Mouse (Mus musculus) kidney, embryonic 15.5 days (tissue): ENCODE measurements around the gene Tox3. TPM values are rescaled to one million over a fixed set of nuclear protein-coding genes. Genes with fewer than 3 reads are reported as not detected.

Experiments used
- ATAC-seq: fragments of 200-750 bp; cut with Nextera tagmentation; replicated peaks from 2 replicates; pipeline ENCODE4 v1.8.0; 2017; ENCODE audit warnings: moderate TSS enrichment; ENCODE audit not compliant: low FRiP score
- H3K27ac ChIP-seq: fragments of 300-500 bp; sonication (generic); 2 replicates; pipeline ENCODE4 v1.5.1; 2015; ENCODE audit warnings: mild to moderate bottlenecking, inconsistent platforms
- H3K27me3 ChIP-seq: fragments of 300-500 bp; sonication (generic); 2 replicates; pipeline ENCODE4 v1.6.1; 2015; ENCODE audit warnings: inconsistent platforms
- H3K36me3 ChIP-seq: fragments of 300-500 bp; sonication (generic); 2 replicates; pipeline ENCODE4 v1.6.1; 2015; ENCODE audit warnings: inconsistent platforms
- H3K4me1 ChIP-seq: fragments of 300-500 bp; sonication (generic); 2 replicates; pipeline ENCODE4 v1.6.1; 2015; ENCODE audit warnings: inconsistent platforms
- H3K4me2 ChIP-seq: fragments of 300-500 bp; sonication (generic); 2 replicates; pipeline ENCODE4 v1.6.1; 2015; ENCODE audit warnings: moderate library complexity, mild to moderate bottlenecking, inconsistent platforms
- H3K4me3 ChIP-seq: fragments of 300-500 bp; sonication (generic); replicated peaks from 2 replicates; pipeline ENCODE4 v1.5.1; 2015; ENCODE audit warnings: mild to moderate bottlenecking, inconsistent platforms
- H3K9ac ChIP-seq: fragments of 300-500 bp; sonication (generic); 2 replicates; pipeline ENCODE4 v1.6.1; 2015; ENCODE audit warnings: mild to moderate bottlenecking, inconsistent platforms
- H3K9me3 ChIP-seq: fragments of 300-500 bp; sonication (generic); replicated peaks from 2 replicates; pipeline ENCODE4 v1.6.1; 2016; ENCODE audit warnings: inconsistent platforms
- WGBS: fragments of 180-500 bp; shearing (Covaris S2); methylation state at CpG from one replicate; pipeline ENCODE4 v1.1.7; 2015; ENCODE audit warnings: mixed read lengths; 5-methylcytosine and 5-hydroxymethylcytosine counted together
- polyA plus RNA-seq: library from polyadenylated mRNA; unstranded; fragments of >200 nt; fragmentation: Nextera tagmentation; extraction: Ambion mirVana; gene quantifications from 2 replicates; pipeline ENCODE4 v1.2.1, GENCODE M21; 2015

The Tox3 gene
- polyA plus RNA-seq, 1 experiment from 2014 or later: 10.7 TPM

DNA sequence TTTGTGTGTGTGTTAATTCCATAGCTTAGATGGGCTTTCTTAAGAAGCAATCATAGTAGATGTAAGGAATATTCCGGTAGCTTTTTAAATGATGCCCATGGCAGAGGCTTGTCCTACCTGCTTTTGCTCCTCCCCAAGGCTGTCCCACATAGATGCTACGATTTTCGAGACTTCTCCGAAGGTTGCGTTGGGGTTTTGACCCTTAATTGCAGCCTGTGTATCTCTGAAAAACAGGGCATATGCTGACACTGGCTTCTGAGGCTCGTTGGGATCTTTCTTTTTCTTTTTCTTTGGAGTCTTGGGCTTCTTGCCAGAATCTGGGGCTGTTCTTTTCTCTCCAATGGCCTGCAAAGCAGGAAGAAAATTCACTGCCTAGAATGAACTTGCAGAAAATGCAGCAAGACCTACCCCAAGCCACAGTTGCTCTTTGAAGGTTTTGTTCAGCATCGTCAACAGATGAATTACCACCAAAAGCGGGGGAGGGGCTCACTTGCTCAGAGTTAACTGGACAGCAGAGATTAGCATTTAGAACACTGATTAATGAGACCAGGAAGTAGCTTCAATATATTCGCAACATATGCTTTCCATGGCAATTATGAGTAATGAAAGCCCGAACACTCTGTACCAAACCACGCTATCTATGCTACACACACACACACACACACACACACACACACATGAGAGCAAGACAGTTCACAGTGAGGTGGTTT, 93.8 kb downstream of the Tox3 start:
- H3K9ac ChIP-seq: no peak overlapping the region
- WGBS: 58% methylated on average over 11 of the region's 11 CpGs
- no peak overlapping the region for H3K4me2 ChIP-seq
- 0 out of 2 replicates have a peak overlapping the region, but pooled peaks have one; percentile 9 for H3K27ac ChIP-seq
- H3K9me3 ChIP-seq: no peaks in the 10 kb centered on the region
- no peak for ATAC-seq
- H3K4me3 ChIP-seq: no peak overlapping the region
- H3K4me1 ChIP-seq: peaks cover 11% of the 10 kb centered on the region
- no peaks in the 10 kb centered on the region for H3K27me3 ChIP-seq
- peaks cover 27% of the 10 kb centered on the region for H3K36me3 ChIP-seq

DNA sequence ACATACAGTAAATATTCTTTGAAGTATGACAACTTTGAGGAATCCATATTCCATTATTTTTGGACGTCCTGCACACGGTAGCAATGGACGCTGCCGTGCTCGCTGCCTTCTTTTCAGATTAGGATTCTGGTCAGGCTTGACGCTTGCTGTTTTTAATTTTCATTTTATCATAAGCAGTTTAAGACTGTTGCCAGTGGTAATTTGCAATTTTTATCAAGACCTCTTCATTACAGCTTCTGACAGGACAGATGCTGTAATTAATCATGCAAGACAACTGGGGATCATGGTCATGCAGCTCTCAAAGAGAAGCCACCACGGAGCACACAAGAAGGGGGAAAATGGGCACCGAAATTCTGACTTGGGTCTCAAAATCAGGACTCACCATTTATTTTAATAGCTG, 101.8 kb downstream of the Tox3 start:
- Histone ChIP-seq H3K4me2 (no peak overlapping the region), H3K27me3 (no peaks in the 10 kb centered on the region), H3K9ac (no peak overlapping the region), H3K36me3 (peaks cover 13% of the 10 kb centered on the region), H3K4me1 (peaks cover 4% of the 10 kb centered on the region; the same call in 1 of the 2 replicates), H3K9me3 (no peaks in the 10 kb centered on the region), H3K27ac (no peak overlapping the region), H3K4me3 (no peak overlapping the region)
- WGBS: 94% methylated on average over 8 of the region's 8 CpGs
- ATAC-seq: no peak

DNA sequence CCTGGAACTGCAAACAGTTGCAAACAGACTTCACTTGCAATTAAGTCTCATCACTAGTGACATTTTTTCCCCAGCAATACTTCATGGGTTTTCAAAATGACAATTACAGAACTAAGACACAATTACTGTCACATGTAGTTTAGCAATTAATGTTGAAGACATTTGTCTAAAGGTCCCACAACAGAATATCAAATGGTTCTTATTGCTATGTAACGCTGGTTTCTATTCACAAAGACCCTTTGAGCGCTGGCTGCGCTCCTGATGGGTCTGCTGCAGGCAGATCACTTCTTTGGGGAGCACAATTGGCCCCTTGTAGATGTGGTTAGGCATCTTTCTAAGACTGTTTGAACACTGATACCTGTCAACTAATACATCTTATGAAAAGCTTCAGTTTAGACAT, 102.3 kb downstream of the Tox3 start:
- Histone ChIP-seq H3K4me3 (no peak overlapping the region), H3K27me3 (no peaks in the 10 kb centered on the region), H3K9ac (no peak overlapping the region), H3K36me3 (peaks cover 8% of the 10 kb centered on the region), H3K27ac (no peak overlapping the region), H3K9me3 (no peaks in the 10 kb centered on the region), H3K4me2 (no peak overlapping the region), H3K4me1 (peaks cover 4% of the 10 kb centered on the region; the same call in 1 of the 2 replicates)
- WGBS: 93% methylated on average over 3 of the region's 3 CpGs
- no peak for ATAC-seq

DNA sequence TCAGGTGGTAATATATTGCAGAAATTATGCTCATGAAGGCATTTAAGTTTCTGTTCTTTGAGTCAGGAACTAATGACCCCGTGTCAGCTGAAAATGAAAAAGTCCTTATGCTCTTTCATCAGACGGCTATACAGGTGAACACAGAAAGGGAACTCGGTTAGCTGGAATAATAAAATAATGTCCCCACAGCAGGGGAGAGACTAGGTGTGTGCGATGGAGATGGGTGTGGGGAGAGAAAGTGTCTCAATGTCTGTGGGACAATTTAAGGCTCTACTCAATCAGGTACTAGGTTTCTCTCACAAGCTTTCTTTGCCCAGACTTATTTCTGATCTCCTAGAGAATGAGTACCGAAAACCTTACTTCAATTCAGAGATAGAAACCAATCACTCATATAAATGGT, 103.0 kb downstream of the Tox3 start:
- Histone ChIP-seq H3K4me3 (no peak overlapping the region), H3K9ac (no peak overlapping the region), H3K9me3 (no peaks in the 10 kb centered on the region), H3K4me2 (no peak overlapping the region), H3K36me3 (peaks cover 8% of the 10 kb centered on the region), H3K27ac (no peak overlapping the region), H3K4me1 (peaks cover 4% of the 10 kb centered on the region; the same call in 1 of the 2 replicates), H3K27me3 (no peaks in the 10 kb centered on the region)
- ATAC-seq: no peak
- 68% methylated on average over 5 of the region's 5 CpGs for WGBS

DNA sequence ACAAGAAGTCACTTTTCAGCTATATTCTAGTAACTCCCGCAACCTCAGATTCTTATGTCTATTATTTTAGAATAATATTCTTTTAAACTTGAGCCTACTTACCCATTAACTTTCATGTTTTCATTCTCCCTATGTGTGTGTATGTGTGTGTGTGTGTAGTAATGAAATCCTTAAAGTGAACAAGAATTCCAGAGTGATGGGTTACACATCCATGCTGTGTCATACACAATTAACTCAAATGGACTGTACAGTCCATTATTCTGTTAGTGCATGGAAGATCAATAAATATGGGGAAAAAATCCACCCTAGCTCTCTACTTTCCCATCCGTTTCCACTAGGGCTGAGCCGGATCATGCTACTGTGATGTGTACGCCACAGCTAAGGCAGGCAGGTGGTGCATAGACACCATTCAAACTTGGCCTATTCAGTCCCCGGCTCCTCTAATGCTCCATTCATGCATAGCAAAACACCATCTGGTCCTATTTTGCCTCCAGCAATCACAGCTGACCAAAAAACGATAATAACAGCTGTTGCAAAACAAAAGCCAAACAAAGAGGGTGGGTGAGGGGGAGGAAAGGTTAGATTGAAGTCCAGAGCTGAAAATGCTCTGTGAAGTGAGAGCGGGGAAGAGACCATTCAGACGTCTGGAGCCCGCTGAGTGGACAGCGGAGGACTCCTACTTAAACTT, 103.5 kb downstream of the Tox3 start:
- Histone ChIP-seq H3K9ac (no peak overlapping the region), H3K4me1 (peaks cover 4% of the 10 kb centered on the region; the same call in 1 of the 2 replicates), H3K36me3 (peaks cover 8% of the 10 kb centered on the region), H3K4me2 (no peak overlapping the region), H3K9me3 (no peaks in the 10 kb centered on the region), H3K4me3 (no peak overlapping the region), H3K27ac (no peak overlapping the region), H3K27me3 (no peaks in the 10 kb centered on the region)
- ATAC-seq: peak; percentile 67; the same call in 1 of the 2 replicates
- 47% methylated on average over 10 of the region's 10 CpGs for WGBS

DNA sequence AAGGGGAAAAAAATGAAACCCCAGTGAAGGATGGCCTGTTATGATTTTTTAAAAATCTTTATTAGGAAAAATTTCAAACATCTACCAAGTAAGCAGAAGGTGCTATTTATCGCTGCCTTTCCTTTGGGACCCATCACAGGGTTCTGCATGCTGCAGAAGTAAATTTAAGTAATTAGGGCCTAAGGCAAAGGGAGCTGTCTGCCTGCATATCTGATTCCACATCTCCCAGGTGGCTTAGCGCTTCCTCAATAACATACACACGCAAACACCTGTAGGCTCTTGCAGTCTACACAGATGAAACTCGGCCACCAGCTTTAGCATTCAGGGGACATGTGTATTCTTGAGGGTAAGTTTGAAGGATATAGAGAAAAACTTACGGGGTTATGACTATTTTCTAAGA, 104.2 kb downstream of the Tox3 start:
- peaks cover 4% of the 10 kb centered on the region; the same call in 1 of the 2 replicates for H3K4me1 ChIP-seq

DNA sequence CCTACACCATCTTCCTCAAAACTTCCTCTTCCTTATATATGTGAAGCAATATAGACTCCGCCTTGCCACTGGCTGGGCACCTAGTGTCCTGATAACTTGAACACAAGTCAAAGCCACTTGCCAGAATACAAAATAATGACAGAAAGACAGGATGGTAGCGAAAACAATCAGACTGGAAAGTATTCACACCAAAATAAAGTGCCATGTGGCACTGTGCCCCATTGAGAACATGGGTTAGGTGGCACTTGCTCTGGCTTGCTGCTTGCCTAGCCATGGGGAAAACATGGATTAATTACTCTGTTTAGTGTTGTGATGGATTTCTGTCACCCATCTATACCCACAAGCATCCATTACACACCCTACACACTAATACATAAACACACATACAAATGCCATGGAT, 105.8 kb downstream of the Tox3 start:
- Histone ChIP-seq H3K27me3 (no peaks in the 10 kb centered on the region), H3K4me3 (no peak overlapping the region), H3K27ac (no peak overlapping the region), H3K4me1 (peaks cover 4% of the 10 kb centered on the region; the same call in 1 of the 2 replicates), H3K36me3 (no peaks in the 10 kb centered on the region), H3K9ac (no peak overlapping the region), H3K4me2 (no peak overlapping the region), H3K9me3 (no peaks in the 10 kb centered on the region)
- 93% methylated on average over 2 of the region's 2 CpGs for WGBS
- ATAC-seq: no peak

More for the DNA sequence above, 104.2 kb downstream of the Tox3 start:
- no peaks in the 10 kb centered on the region for H3K27me3 ChIP-seq
- H3K9me3 ChIP-seq: no peaks in the 10 kb centered on the region
- WGBS: 87% methylated on average over 5 of the region's 5 CpGs
- no peak overlapping the region for H3K27ac ChIP-seq
- H3K9ac ChIP-seq: no peak overlapping the region
- H3K4me3 ChIP-seq: no peak overlapping the region
- no peak for ATAC-seq
- no peak overlapping the region for H3K4me2 ChIP-seq
- peaks cover 8% of the 10 kb centered on the region for H3K36me3 ChIP-seq

DNA sequence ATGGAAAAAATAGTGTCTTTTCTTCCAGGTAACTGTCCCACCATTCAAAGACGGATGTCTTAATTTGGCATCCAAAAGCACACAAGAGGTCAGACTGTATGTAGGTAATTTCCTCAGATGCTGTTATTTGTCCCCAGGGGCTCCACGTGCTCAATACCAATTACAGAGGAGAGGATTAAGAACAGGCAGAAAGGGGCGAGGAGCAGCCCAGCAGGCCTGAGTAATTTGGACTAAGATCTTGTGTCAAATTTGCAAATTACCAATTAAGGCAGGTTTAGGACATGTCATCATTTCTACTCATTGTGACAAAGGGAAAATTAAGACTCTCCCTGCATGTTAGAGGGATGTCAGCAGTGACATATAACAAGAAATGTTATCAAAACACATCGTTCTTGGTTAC, 106.7 kb downstream of the Tox3 start:
- ATAC-seq: no peak
- 71% methylated on average over 4 of the region's 4 CpGs for WGBS
- no peak overlapping the region for H3K27ac ChIP-seq
- no peak overlapping the region for H3K4me2 ChIP-seq
- H3K4me1 ChIP-seq: peaks cover 4% of the 10 kb centered on the region; the same call in 1 of the 2 replicates
- H3K36me3 ChIP-seq: no peaks in the 10 kb centered on the region
- H3K9me3 ChIP-seq: no peaks in the 10 kb centered on the region
- no peaks in the 10 kb centered on the region for H3K27me3 ChIP-seq
- no peak overlapping the region for H3K4me3 ChIP-seq
- H3K9ac ChIP-seq: no peak overlapping the region

DNA sequence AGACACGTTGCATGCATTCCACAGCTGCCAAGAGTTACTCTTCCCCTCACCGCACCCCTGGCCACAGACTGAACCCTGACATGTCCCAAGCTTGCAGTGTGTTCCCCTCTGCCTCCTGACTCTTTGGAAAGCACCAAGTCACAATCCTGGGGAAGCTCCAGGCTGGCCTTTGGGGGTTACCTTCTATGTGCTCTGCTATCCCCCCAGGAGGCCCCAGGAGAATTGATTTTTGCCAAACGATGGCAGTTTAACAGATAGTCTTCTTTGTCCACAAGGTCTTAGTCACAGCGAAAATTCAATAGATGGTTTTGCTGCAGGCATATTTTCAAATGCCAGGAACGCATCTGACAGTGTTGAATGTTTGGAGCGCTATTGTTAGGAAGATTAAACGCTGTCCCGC, 115.6 kb downstream of the Tox3 start:
- Histone ChIP-seq H3K36me3 (no peaks in the 10 kb centered on the region), H3K4me1 (no peaks in the 10 kb centered on the region), H3K27me3 (no peaks in the 10 kb centered on the region), H3K4me2 (no peak overlapping the region), H3K4me3 (no peak overlapping the region), H3K27ac (no peak overlapping the region), H3K9me3 (no peaks in the 10 kb centered on the region), H3K9ac (no peak overlapping the region)
- no peak for ATAC-seq
- 76% methylated on average over 8 of the region's 8 CpGs for WGBS

DNA sequence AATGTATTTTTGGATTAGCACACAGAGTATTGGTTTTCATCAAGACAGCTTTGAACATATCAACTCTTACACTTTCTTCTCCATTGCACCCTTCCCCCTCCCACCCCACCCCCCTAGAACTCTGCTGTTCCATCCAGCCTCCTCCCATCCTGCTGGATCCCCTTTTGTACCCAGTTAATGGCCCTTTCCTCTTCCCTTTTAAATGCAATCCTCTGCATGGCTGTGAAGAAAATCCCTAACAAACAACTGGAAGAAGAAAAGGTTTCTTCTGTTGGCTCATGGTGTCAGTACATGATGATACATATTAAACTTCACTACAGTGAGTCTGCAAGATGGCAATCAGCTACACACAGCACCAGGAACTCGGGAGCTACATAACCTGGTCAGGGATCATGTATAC, 124.0 kb downstream of the Tox3 start:
- no peaks in the 10 kb centered on the region for H3K4me1 ChIP-seq
- no peak overlapping the region for H3K9ac ChIP-seq
- no peak overlapping the region for H3K4me2 ChIP-seq
- no peaks in the 10 kb centered on the region for H3K27me3 ChIP-seq
- H3K4me3 ChIP-seq: no peak overlapping the region
- ATAC-seq: no peak
- H3K9me3 ChIP-seq: no peaks in the 10 kb centered on the region
- H3K27ac ChIP-seq: no peak overlapping the region
- H3K36me3 ChIP-seq: no peaks in the 10 kb centered on the region
- WGBS: 50% methylated on average over 1 of the region's 1 CpGs

DNA sequence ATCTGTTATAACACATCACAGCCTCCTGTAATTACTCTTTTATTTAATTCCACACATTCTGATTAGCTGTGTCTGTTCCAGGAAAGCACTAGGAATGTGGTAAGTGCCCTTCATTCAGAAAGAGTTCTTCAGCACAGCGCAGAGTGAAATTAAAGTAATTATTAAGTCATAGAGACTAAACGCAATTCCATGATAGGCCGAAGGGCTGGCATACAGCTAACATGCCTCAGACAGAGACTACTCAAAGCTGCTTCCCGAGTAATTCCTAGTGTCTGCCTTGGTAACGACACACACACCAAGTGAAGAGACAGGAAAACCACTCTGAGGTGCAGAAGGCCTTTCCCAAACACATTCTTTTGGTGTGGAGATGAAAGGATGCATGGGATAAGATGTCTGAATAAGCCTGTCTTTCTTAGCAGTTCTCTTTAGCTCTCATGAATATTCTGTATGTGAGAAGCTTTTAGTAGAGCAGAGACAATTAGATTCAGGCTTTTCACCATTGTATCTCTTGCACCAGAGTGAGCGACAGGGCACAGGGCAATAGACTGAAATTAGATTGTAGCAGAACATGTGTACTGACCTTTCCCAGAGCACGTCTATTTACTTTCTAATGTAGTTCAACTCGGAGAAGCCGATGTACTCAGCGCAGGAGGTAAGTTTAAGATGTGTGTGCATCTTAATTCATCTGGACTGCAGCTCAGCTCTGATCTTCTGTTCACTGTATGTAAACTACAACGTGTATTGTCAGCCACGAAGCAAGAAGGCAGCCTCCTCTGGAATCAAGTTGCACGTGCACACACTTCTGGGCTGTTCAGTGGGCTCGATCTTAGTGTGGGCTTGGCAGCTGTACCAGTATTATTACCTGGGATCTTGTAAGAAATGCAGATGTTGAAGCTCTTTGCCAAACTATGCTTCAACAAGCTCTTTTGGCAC, 138.8 kb downstream of the Tox3 start:
- no peak for ATAC-seq
- H3K36me3 ChIP-seq: no peaks in the 10 kb centered on the region

More for the DNA sequence above, 138.8 kb downstream of the Tox3 start:
- Histone ChIP-seq H3K9ac (no peak overlapping the region), H3K27ac (no peak overlapping the region), H3K4me1 (no peaks in the 10 kb centered on the region), H3K27me3 (no peaks in the 10 kb centered on the region), H3K4me2 (no peak overlapping the region), H3K4me3 (no peak overlapping the region), H3K9me3 (no peaks in the 10 kb centered on the region)
- WGBS: 77% methylated on average over 14 of the region's 14 CpGs
